Comparison of ENCODE assay signal across 12 mouse cellular contexts in the genomic region with DNA sequence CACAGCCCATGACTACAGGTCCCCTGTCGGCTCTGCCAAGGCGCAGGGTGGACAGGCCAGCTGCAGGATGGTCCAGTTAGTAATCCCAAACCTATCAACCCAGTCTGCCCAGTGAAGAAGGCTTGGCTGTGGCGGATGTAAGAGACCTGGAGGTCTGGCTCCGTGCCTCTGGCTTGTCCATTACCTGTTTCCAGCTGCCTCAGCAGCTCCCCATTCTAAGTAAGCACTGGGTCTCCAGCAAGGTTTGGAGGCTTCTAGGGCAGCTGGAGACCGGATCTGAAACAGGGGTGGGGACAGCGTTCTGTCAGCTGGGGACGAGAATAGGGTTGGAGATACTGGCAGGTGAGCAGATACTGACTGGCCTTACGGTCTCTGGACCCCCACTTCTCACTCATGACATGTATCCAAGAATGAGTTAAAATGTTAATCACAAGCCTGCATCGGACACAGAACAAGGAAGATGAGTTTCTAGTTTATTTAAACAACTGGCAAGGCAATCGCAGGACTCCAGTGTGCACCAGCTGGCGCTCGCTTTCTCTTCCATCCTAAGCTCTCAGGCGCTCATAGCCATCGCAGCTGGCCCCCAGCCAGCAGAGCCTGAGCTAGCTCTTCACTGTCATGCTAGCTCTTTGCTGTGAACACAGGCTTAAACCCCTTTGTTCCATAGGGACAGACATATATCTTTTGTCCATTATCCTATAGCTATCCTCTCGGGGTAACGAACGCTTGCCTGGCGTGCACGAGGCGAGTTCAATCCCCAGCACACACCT. TPM values are rescaled to one million over a fixed set of nuclear protein-coding genes. Genes with fewer than 3 reads are reported as not detected.
DNase-seq lines count a peak whose midpoint lies in the region; ATAC-seq lines count a peak whose summit lies in the region.
"Had no signal": no experiment of that assay in that cellular context is flagged by ENCODE, and none has a peak within 500 bp of the region (broad histone marks: within the 10 kb centered on the region; RNA-seq: fewer than 3 reads in every experiment).

No protein-coding gene starts in this region.

- ATAC-seq in neural tube, embryonic 11.5 days (ENCODE audit: insufficient read depth, low FRiP score, low TSS enrichment), result no peak
- ATAC-seq in hindbrain, embryonic 16.5 days, result no peak
- peak; percentile 48; the same call in 1 of the 2 replicates for ATAC-seq in neural tube, embryonic 15.5 days (ENCODE audit: low FRiP score)
- no peak for ATAC-seq in megakaryocyte progenitor cell, adult 5-6 weeks (replicated peaks; ENCODE audit: poor library complexity)
- ATAC-seq in heart, embryonic 11.5 days (replicated peaks; ENCODE audit: insufficient number of reproducible peaks, low FRiP score, low TSS enrichment), result no peak

- H3K27ac ChIP-seq in neural tube, embryonic 11.5 days (ENCODE audit: low read depth, low read length), result peak overlapping the region; percentile 36
- 0 out of 2 replicates have a peak overlapping the region, but pooled peaks have one; percentile 3 for H3K27ac ChIP-seq in hindbrain, embryonic 16.5 days (ENCODE audit: low read depth, low read length)
- H3K27ac ChIP-seq in neural tube, embryonic 15.5 days (replicated peaks), result peak overlapping the region; percentile 37; the same call in 1 of the 2 replicates
- no peak overlapping the region for H3K27ac ChIP-seq in heart, embryonic 11.5 days (ENCODE audit: low read depth, low read length)
- H3K27ac ChIP-seq: limb, embryonic 10.5 days had no signal

- H3K4me3 ChIP-seq in neural tube, embryonic 11.5 days (ENCODE audit: low read depth, low read length), result no peak overlapping the region
- no peak overlapping the region for H3K4me3 ChIP-seq in hindbrain, embryonic 16.5 days (ENCODE audit: low read length)
- no peak overlapping the region for H3K4me3 ChIP-seq in neural tube, embryonic 15.5 days (replicated peaks)
- H3K4me3 ChIP-seq in heart, embryonic 11.5 days (ENCODE audit: low read depth, low read length), result no peak overlapping the region
- H3K4me3 ChIP-seq: limb, embryonic 10.5 days had no signal

- 82% methylated on average over 20 of the region's 20 CpGs for WGBS in neural tube, embryonic 11.5 days
- WGBS in hindbrain, embryonic 16.5 days, result 61% methylated on average over 20 of the region's 20 CpGs
- 47% methylated on average over 20 of the region's 20 CpGs for WGBS in neural tube, embryonic 15.5 days
- 80% methylated on average over 20 of the region's 20 CpGs for WGBS in heart, embryonic 11.5 days (ENCODE audit: insufficient replicate concordance)

- no peaks in the 10 kb centered on the region for H3K9me3 ChIP-seq in neural tube, embryonic 11.5 days (ENCODE audit: control insufficient read depth, low read length)
- H3K9me3 ChIP-seq in hindbrain, embryonic 16.5 days (ENCODE audit: control insufficient read depth, low read length), result no peaks in the 10 kb centered on the region
- no peaks in the 10 kb centered on the region for H3K9me3 ChIP-seq in neural tube, embryonic 15.5 days (replicated peaks)
- no peaks in the 10 kb centered on the region for H3K9me3 ChIP-seq in heart, embryonic 11.5 days (replicated peaks; ENCODE audit: control insufficient read depth, low read length)
- H3K9me3 ChIP-seq: limb, embryonic 10.5 days had no signal

- no peaks in the 10 kb centered on the region for H3K36me3 ChIP-seq in neural tube, embryonic 11.5 days (ENCODE audit: control insufficient read depth, insufficient read depth, low read length)
- no peaks in the 10 kb centered on the region for H3K36me3 ChIP-seq in hindbrain, embryonic 16.5 days (ENCODE audit: control insufficient read depth, insufficient read depth, low read length)
- H3K36me3 ChIP-seq in neural tube, embryonic 15.5 days, result no peaks in the 10 kb centered on the region
- H3K36me3 ChIP-seq in heart, embryonic 11.5 days (ENCODE audit: control insufficient read depth, insufficient read depth, low read length), result no peaks in the 10 kb centered on the region
- H3K36me3 ChIP-seq: limb, embryonic 10.5 days had no signal

- H3K4me2 ChIP-seq in neural tube, embryonic 11.5 days (ENCODE audit: low read depth), result no peak overlapping the region
- no peak overlapping the region for H3K4me2 ChIP-seq in hindbrain, embryonic 16.5 days (ENCODE audit: low read length)
- H3K4me2 ChIP-seq in neural tube, embryonic 15.5 days, result no peak overlapping the region
- no peak overlapping the region for H3K4me2 ChIP-seq in heart, embryonic 11.5 days

- peaks cover 8% of the 10 kb centered on the region; the same call in 1 of the 2 replicates for H3K4me1 ChIP-seq in neural tube, embryonic 11.5 days (ENCODE audit: control insufficient read depth, insufficient read depth, low read length)
- peaks cover 18% of the 10 kb centered on the region for H3K4me1 ChIP-seq in hindbrain, embryonic 16.5 days (ENCODE audit: control insufficient read depth, insufficient read depth, low read depth, low read length)
- H3K4me1 ChIP-seq in neural tube, embryonic 15.5 days, result peaks cover 45% of the 10 kb centered on the region
- peaks cover 38% of the 10 kb centered on the region for H3K4me1 ChIP-seq in heart, embryonic 11.5 days (ENCODE audit: control insufficient read depth, insufficient read depth, low read length)

- no peaks in the 10 kb centered on the region for H3K27me3 ChIP-seq in neural tube, embryonic 11.5 days (ENCODE audit: control insufficient read depth, insufficient read depth, low read length)
- H3K27me3 ChIP-seq in hindbrain, embryonic 16.5 days (replicated peaks; ENCODE audit: control insufficient read depth, insufficient read depth, low read length), result no peaks in the 10 kb centered on the region
- H3K27me3 ChIP-seq in neural tube, embryonic 15.5 days (replicated peaks), result no peaks in the 10 kb centered on the region
- no peaks in the 10 kb centered on the region for H3K27me3 ChIP-seq in heart, embryonic 11.5 days (ENCODE audit: control insufficient read depth, insufficient read depth, low read length)

- no peak overlapping the region for H3K9ac ChIP-seq in neural tube, embryonic 11.5 days (ENCODE audit: low read length)
- no peak overlapping the region for H3K9ac ChIP-seq in hindbrain, embryonic 16.5 days (ENCODE audit: low read depth, low read length)
- no peak overlapping the region for H3K9ac ChIP-seq in neural tube, embryonic 15.5 days (replicated peaks)
- no peak overlapping the region for H3K9ac ChIP-seq in heart, embryonic 11.5 days (ENCODE audit: low read depth, low read length)

- DNase-seq in neural tube, embryonic 11.5 days (ENCODE audit: low spot score), result peak; percentile 55
- DNase-seq in neural tube, embryonic 10.5 days (ENCODE audit: extremely low spot score, low spot score), result no peak
- DNase-seq in cerebellum, postnatal 25 days, result peak; percentile 60 to 79
- no peak for DNase-seq in lung, postnatal 10 days
- DNase-seq: heart, postnatal 14 days; kidney, postnatal 4 days; lung, adult 2 months had no signal

RNA-seq across cellular contexts. Expression of a gene that starts 9.8 kb away (rescaled TPM):
- 33.5 and 34.0 TPM in 2 replicates for polyA plus RNA-seq in neural tube, embryonic 11.5 days (2014; fragmentation: Nextera tagmentation; extraction: Ambion mirVana)
- polyA plus RNA-seq in hindbrain, embryonic 16.5 days (2015; fragmentation: Nextera tagmentation; extraction: Ambion mirVana), result 30.7 and 37.6 TPM in 2 replicates
- 24.8 and 25.6 TPM in 2 replicates for polyA plus RNA-seq in neural tube, embryonic 15.5 days (2015; fragmentation: Nextera tagmentation; extraction: Ambion mirVana)
- 68.2 and 90.6 TPM in 2 replicates for total RNA-seq in megakaryocyte progenitor cell, adult 5-6 weeks (2015)
- total RNA-seq in megakaryocyte progenitor cell, adult 5-6 weeks (2017), result 77.9 and 88.5 TPM in 2 replicates
- 31.3 and 33.7 TPM in 2 replicates for polyA plus RNA-seq in heart, embryonic 11.5 days (2014; fragmentation: Nextera tagmentation; extraction: Ambion mirVana)

Comparison
In these comparisons a context has a peak if more than half of its experiments do, and no peak if none do; other contexts are left out.
1. DNase-seq: peak in neural tube, embryonic 11.5 days (single experiment) and cerebellum, postnatal 25 days (2 of 2); none in neural tube, embryonic 10.5 days (single experiment) and lung, postnatal 10 days (single experiment).